Mouse (Mus musculus) heart, postnatal 14 days (tissue): ENCODE measurements around the gene Lin7a. TPM values are rescaled to one million over a fixed set of nuclear protein-coding genes. Genes with fewer than 3 reads are reported as not detected.

ENCODE experiments used
- DNase-seq, 2 experiments: peaks; one replicate each; pipeline ENCODE4 v3.0.0; 2021 to 2022
- intact Hi-C: fragments of 180-260 bp; cut with DNase I; formaldehyde crosslinking; loops from one replicate; pipeline ENCODE4 v1.15.1; 2025
- total RNA-seq, 2 experiments: library from RNA; stranded (reverse); gene quantifications; 2 replicates each; pipeline ENCODE4 v1.2.3; 2021

The Lin7a gene
- total RNA-seq, 2 experiments from 2014 or later, result 2.1 TPM

DNA sequence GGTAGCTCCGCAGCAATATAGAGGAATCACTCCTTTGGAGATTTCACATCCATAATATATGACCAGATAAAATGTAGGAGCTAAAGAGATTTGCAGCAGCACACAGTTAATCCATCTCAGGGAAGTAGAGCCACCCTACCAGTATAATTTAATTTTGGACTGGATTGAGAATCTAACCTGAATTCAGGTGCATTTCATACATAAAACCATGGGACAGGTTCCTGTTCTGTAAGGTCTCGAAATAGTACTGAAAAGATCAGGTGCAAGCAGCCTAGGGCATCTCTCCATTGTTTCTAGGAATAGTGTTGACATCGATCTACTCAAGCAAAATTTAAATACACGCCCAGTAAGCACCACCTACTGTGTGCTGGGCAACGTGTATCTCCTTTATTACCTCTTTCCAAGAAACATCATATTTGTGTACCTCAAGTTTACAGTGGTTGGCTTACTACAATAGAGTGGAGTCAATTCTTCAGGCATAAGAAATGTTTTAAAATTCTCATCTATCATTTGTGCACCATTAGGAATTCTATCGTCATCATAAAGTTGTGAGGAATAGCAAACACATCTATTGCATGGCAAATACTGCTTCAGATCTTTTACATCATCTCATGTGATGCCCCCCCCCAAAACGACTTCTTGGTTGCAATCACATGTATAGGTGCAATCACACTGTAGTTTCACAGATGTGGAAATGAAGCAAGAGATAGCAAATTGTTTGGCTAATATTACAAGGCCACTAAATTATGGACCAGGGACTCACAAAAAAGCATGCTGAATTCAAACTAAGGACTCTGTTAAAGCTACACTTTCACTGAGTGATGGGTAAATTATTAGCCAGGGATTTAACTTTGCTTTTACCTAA, 20.9 kb upstream of the Lin7a start:
- DNase-seq, result no peak
- intact Hi-C loops, result no loop called here

DNA sequence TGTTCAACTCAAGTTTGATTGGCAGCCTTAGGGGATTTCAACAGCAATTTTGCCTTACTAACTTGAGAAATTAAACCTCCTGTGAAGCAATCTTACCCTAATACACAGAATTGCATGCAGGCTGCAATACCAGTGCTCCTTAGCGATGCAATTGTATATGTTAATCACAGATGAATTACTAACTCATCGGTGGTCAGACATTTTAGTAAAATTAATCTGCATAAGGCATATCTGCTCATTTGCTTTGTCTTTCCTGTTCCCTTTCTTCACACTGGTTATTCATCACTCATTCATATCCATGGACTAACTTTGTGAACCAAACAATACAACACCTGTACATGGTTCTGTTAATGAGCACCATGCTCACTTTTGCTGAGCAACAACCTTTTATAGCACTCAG, 20.2 kb upstream of the Lin7a start:
- no peak for DNase-seq
- intact Hi-C loops, result no loop called here

DNA sequence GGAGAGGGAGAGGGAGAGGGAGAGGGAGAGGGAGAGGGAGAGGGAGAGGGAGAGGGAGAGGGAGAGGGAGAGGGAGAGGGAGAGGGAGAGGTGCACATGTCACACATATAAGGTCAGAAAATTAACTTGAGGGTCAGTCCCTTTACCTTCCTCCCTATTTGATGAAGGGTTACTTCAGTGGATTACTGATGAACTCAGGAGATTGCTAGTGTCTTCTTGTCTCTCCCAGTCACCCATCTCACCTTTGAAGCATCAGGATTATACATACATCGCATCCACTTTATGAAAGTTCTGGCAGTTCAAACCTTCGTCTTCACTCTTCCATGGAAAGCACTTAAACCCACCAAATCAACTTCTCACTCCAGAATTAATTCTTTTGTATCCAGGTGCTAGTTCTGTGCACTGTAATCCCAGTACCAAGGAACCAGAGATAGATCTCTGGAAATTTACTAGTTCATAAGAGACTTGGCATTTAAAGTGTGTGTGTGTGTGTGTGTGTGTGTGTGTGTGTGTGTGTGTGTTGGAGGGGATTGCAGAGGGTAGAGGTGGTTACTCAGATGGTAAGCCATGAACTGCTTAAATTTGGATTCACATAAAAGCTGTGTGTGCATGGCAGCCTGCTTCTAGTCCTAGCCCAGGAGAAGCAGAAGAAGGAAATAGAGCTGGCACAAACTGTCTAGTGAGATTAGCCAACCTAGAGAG, 19.5 kb upstream of the Lin7a start:
- intact Hi-C loops, result no loop called here
- DNase-seq, result no peak

DNA sequence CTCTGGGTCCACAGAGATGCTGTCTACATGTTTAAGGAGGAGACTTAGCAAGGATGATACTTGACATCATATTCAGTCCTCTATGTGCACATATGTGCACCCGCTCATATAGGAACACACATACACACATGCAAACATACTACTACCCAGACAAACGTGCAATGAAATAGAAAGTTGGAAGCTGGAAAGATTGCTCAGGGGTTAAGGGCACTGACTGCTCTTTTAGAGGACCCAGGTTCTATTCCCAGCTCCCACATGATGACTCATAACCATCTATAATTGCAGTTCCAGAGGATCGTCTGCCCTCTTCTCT, 19.0 kb upstream of the Lin7a start:
- DNase-seq, result no peak
- intact Hi-C loops, result no loop called here

DNA sequence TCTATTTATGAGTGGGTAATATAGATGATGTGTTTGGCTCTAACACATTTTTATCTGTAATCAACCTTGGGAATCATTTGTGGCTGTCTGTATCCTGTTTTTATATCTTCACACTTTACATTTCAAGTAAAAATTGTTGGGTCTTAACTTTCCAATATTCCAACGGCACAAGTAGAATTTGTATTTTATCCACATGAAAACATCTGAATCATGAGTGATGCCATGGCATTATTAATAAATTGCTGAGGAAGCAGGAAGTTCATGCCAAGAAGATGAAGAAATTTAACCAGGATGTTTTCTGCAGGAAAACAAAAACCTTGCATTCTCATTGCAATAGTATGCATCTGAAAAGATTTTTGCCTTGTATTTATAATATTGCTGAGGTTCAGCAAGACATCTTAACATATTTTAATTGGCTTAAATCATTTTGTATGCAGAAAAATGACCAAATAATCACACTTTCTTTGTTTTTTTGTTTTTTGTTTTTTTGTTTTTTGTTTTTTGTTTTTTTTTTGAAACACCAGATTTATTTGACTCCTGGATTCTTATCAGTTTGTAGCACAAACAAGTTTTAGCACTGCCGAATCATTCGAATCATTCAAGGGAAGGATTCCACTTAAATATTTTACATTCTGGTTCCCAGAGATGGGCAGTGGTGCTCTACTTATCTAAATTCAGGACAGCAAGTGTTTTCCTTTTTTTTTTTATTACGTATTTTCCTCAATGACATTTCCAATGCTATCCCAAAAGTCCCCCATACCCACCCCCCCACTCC, 18.1 kb upstream of the Lin7a start:
- intact Hi-C loops, result no loop called here
- no peak for DNase-seq

DNA sequence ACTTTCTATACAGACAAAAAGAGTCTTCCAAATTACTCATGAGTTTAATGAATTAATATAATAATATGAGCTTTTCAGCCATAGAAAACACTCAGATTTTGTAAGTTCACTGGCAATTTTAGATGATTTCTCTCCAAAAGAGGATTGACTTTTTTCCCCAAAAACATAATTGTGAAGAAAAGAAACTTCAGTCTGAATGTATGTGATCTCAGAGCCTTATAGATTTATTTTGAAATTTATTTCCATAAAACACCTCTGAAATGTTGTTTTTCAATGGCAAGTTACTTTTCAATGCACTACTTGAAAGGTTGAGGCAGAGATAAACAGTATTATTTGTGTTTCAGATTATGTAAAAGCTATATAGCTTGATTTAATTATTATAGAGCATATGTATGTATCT, 16.8 kb upstream of the Lin7a start:
- intact Hi-C loops, result no loop called here
- DNase-seq, result no peak

DNA sequence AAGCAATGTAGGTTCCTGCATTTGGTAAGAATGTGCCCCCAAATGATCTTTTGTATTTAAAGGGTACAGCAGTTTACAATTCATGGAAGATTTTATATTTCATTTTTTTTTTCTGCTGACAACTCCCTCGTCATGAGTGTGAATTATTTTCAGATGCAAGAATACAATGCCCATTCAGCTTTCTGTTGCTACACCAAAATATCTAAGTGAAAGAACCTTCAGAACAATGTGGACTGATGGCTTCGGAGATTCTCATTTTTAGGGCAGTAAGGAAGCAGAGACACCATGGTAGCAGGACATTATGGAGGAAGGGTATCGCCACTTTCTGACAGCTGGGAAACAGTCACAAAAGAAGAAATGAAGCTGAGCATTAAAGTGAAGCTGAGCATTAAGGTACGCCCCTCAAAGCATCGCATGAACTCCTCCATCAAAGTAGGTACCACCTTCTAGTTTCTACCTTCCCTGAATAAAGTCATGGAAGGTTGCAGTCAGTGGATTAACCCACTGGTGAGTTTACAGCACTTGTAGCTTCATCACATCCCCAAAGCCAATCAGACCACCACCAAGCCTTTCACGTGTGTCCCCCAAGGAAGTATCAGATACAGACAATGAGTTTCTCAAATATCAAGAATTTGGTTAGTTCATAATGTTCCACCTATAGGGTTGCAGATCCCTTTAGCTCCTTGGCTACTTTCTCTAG, 16.0 kb upstream of the Lin7a start:
- intact Hi-C loops, result no loop called here
- DNase-seq, result no peak

DNA sequence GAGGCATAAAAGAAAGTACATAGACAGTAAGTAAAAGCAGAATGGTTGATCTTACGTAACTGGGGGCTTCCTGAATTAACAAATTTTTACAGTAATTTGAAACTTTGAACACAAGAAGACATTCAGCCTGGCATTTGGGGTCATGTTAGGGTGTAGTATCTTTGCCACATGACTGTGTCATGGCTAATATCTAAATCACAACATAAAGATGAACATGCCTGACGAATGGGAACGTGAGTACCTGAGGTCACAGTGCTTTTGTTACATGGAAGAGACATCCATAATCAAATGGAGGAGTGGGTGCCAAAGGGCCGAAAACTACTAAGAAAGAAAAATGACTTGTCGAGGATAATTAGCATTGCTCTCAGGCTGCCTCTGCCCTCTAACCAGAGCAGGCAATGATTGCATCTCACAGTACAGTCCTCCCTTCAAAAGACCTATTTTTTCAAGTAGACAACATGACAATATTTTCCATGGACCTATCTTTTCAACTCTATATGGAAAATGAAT, 15.0 kb upstream of the Lin7a start:
- DNase-seq, result no peak
- intact Hi-C loops, result no loop called here

DNA sequence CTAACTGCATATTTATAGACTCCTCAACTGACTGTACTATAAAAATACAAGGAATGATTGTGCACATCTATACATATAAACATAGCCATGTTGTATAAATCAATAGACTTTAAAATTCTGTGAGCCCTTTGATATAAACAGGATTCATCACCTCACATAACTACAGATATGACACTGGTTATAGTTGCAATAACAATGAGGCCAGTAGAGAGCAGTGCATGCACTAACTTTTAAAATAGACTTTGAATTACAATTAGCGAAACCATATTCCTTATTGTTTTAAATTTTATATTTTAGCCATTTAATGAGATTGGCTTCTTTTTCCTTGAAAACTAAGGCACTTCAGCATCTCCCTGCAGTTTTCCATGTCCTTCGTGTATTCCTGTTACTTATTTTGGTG, 11.1 kb upstream of the Lin7a start:
- no peak for DNase-seq
- intact Hi-C loops, result no loop called here

DNA sequence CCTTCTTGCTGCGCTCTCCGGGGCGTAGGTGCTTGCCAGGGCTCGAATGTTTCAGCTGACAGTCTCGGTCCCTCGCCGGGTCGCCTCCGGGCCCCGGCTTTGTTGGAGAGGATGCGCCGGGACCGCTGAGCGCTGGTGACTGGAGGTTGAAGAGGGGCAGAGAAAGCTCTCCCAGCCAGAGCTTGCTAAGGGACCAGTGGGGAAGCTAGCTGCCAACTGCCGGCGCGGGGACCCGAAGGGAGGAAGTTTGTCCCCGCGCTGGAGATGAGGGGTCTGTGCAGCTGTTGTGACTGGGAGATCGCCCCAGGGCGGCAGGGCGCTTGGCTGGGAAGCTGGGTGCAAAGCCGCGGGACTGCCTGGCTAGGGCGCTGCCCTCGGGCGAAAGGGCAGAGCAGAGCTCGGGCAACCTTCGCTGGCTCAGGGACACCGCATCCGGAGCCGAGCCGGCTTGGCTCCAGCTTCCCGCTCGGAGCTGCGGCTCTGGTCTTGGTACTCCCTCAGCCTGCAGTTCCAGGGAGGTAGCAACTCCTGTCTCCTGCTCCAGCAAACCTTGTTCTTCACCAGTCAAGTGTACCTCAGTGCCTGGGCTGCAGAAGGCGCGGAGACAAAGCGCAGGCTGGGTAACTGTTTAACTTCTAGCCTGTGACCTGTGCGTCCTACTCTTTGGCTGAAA, 781 bp downstream of the Lin7a start:
- DNase-seq, result peak; percentile 17 to 19
- intact Hi-C loops, result loop anchor here (5.0 kb wide), 1 partner anchor 115 kb away; no protein-coding TSS in a partner anchor

DNA sequence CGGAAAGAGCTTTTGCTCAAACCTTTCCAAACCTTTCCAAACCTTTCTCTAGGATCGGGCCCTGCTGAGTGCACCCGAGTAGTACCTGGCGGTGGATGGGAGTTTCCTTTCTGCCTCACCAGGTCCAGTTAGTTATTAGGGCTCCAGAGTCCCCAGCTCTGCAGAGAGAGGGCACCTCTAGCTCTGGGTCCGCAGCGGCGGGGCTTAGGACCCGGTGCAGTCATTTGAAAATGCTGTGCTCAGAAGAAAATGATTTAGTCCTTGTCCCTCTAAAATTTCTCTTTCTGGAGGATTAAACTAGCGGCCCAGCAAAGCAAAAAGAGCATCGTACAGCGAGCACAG, 1.3 kb downstream of the Lin7a start:
- DNase-seq, result no peak
- intact Hi-C loops, result loop anchor here (5.0 kb wide), 1 partner anchor 115 kb away; no protein-coding TSS in a partner anchor

DNA sequence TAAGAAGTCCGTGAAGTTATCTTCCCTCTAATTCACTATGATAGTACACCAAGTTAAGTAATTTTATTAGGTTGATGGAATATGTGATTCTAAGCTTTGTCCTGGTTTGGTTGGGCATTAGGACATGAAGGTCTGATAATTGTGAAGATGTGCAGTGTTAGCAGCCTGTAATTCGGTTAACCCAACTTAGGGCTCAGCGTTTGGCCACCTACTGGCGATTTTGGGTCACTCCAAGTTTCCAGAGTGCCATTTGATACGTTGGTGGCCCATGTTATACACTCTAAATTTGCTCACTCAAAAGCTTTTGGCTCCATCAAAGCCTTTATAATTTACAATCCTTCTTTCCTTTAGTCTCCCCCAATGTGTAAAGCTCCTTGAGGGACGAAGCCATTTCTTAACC, 2.4 kb downstream of the Lin7a start:
- no peak for DNase-seq
- intact Hi-C loops, result loop anchor here (5.0 kb wide), 1 partner anchor 113 kb away; no protein-coding TSS in a partner anchor

DNA sequence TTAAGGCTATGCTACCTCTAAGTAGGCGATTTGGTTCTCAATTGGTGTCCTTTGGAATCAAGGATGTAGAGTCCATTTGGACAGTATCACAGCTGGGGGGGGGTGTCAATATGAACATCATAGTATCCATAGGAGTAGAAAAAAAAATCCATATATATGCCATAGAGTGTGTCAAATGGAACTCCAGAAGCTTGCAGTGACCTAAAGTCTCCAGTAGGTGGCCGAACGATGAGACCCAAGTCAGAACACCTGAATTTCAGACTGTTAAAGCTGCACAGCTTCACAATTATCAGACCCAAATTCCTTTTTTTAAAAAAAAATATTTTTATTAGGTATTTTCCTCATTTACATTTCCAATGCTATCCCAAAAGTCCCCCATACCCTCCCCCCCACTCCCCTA, 3.3 kb downstream of the Lin7a start:
- intact Hi-C loops, result loop anchor here (5.0 kb wide), 1 partner anchor 113 kb away; no protein-coding TSS in a partner anchor

DNA sequence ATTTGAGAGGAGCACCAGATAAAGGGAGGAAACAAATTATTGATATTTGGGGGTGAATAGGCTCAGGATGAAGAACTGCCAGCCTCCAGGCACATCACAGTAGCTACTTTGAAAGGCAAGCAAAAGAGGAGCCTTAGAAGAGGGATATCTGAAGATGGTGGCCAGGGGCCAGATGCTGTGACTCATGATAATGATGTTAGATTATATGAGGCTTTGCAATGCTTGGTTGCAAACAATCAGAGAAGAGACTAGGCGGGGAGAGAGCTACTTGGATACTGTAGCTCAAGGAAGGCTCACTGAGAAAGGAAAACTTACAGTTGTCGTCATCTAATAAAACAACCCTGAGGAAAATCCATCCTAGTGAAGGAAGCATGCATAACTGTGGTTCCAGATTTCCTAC, 5.2 kb downstream of the Lin7a start:
- DNase-seq, result no peak
- intact Hi-C loops, result no loop called here

More for the DNA sequence above, 3.3 kb downstream of the Lin7a start:
- DNase-seq, result no peak

DNA sequence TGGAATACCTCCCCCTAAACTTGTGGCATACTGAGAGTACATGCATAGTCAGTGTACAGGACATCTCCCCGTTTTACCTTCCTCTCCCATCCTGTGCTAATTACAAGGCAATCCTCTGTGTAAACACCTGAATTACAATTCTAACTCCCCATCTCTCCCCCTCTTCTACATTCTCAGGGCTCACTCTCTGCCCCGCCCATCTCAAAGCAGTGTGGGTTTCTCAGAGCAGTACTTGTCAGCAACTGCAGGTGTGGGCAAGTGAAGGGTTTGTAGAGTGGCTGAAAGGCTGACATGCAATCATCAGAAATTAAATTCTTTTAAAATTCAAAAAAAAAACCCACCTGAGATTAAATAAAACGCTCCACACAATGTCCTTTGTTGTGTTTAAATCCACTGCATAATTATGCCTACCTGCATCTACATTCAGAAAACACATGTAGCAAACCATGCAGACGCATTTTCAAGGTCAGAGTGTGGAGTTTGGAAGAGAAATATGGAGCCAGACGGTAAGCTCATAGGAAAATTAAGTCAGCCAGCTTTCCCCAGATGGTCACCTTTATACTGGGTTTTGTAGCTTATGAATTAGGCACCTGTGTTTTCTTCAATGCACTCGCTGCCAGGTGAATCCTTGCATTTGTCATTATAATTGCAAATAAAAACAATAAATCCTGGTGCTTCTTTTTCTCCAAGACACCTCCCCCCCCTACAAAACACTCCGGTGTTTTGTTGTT, 22.6 kb downstream of the Lin7a start:
- intact Hi-C loops, result no loop called here
- DNase-seq, result no peak

DNA sequence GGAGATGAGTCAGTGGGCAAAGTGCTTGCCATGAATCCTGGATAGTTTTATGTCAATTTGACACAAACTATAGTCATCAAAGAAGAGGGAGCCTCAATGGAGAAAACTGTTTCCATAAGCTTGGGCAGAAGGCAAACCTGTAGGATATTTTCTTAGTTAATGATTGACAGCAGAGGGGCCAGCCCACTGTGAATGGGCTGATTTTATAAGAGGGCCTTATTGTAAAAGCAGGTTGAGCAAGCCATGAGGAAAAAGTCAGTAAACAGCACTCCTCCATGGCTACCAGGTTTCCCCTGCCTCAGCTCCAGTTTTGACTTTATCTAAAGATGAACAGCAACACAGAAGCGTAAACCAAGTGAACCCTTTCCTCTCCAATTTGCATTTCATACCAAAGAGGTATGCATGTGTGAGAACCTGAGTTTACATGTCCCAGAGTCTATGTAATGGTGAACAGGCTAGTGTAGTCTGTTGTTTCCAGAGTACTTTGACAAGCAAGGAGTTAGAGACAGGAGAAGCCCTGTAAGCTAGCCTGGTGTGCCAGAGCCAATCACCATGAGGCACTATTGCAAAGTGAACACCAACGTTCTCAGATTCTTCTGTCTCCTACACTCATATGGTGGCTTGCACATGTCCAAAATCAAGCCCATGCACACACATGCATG, 29.2 kb downstream of the Lin7a start:
- no peak for DNase-seq
- intact Hi-C loops, result no loop called here

DNA sequence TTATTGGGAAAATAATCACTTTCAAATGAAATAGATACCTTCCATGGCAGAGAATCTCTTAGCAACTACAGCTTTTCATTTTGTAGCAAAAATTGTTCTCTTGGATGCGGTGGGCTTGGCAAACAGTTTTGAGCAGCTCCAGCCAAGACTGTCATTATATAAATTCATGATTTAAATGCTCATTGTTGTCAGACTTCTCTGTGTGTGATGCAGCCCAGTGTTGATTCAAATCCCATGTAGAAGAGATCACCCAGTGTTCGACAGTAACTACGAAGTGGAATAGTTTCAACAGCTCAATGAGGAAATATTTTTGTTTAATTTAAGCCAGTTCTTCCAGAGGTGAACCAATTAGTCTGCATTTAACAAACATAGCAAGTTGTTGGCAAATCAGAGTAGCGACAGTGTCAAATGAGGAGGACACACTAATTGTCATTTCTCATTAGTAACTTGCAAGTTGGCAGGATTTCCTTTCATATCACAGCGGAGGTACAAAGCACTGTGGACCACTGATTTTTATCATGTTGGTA, 39.5 kb downstream of the Lin7a start:
- no peak for DNase-seq

DNA sequence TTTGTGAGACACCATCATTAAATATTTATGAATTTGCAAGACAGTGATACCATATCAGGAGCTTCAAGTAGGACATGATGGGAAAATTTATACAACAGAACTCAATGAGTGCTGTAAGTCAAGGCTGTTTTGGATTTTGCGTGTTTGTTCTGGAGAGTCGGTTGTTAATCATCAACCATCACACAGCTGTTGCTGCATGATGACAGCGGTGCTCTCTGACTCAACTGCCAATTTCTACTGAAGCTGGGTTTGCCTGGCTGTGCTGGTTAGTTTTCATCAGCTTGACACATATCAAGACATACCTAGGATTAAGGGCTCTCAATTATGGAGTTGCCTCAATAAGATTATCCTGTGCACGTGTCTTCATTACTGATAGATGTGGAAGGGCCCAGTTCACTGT, 41.1 kb downstream of the Lin7a start:
- no peak for DNase-seq

More for the DNA sequence above, 39.5 kb downstream of the Lin7a start:
- intact Hi-C loops, result no loop called here

More for the DNA sequence above, 41.1 kb downstream of the Lin7a start:
- intact Hi-C loops, result no loop called here
